Mouse (Mus musculus): ENCODE results near the gene Atn1. TPM values are rescaled to one million over a fixed set of nuclear protein-coding genes. Genes with fewer than 3 reads are reported as not detected.

Gene Atn1
- total and polyA plus RNA-seq, 2 experiments from 2014 or later = 30.4 to 30.7 TPM

- Histone ChIP-seq H3K36me3 (ENCODE audit: insufficient read depth, low read length) (no peaks in the 10 kb centered on the region), H3K9ac (replicated peaks; ENCODE audit: low read length, poor library complexity, severe bottlenecking) (no peak overlapping the region), H3K4me1 (ENCODE audit: insufficient read depth, low read length) (no peaks in the 10 kb centered on the region), H3K4me2 (ENCODE audit: low read depth, low read length, poor library complexity, severe bottlenecking) (no peak overlapping the region), H3K4me3 (ENCODE audit: low read depth, low read length) (no peak overlapping the region), H3K9me3 (ENCODE audit: low read length) (no peaks in the 10 kb centered on the region), H3K27ac (ENCODE audit: low read depth, low read length) (no peak overlapping the region), H3K27me3 (ENCODE audit: insufficient read depth, low read length) (no peaks in the 10 kb centered on the region)
- DNase-seq (ENCODE audit: low spot score) (no peak), ATAC-seq (ENCODE audit: low FRiP score) (no peak)
- TF ChIP-seq CTCF (IDR thresholded peaks at IDR 0.05) = no peak
- 80% methylated on average over 8 of the region's 8 CpGs for WGBS
Observed at GRCm38 (mm10) chr6:124723541-124723940, 32.8 kb downstream of the Atn1 start.

GRCm38 (mm10) chr6:124722876-124723473, 33.3 kb downstream of the Atn1 start:
- WGBS = 80% methylated on average over 6 of the region's 6 CpGs
- TF ChIP-seq CTCF (IDR thresholded peaks at IDR 0.05) = no peak
- H3K9me3 ChIP-seq (ENCODE audit: low read length) = no peaks in the 10 kb centered on the region

GRCm38 (mm10) chr6:124720904-124721303, 35.4 kb downstream of the Atn1 start:
- no peak overlapping the region for H3K4me2 ChIP-seq (ENCODE audit: low read depth, low read length, poor library complexity, severe bottlenecking)
- H3K9ac ChIP-seq (replicated peaks; ENCODE audit: low read length, poor library complexity, severe bottlenecking) = 0 out of 2 replicates have a peak overlapping the region, but pooled peaks have one; percentile 8
- H3K36me3 ChIP-seq (ENCODE audit: insufficient read depth, low read length) = peaks cover 8% of the 10 kb centered on the region
- no peaks in the 10 kb centered on the region for H3K27me3 ChIP-seq (ENCODE audit: insufficient read depth, low read length)
- DNase-seq (ENCODE audit: low spot score) (no peak), ATAC-seq (ENCODE audit: low FRiP score) (no peak)
- no peak for TF ChIP-seq CTCF (IDR thresholded peaks at IDR 0.05)
- 75% methylated on average over 11 of the region's 11 CpGs for WGBS
- H3K27ac ChIP-seq (ENCODE audit: low read depth, low read length) = no peak overlapping the region
- H3K4me1 ChIP-seq (ENCODE audit: insufficient read depth, low read length) = no peaks in the 10 kb centered on the region
- H3K9me3 ChIP-seq (ENCODE audit: low read length) = no peaks in the 10 kb centered on the region
- H3K4me3 ChIP-seq (ENCODE audit: low read depth, low read length) = no peak overlapping the region

More at GRCm38 (mm10) chr6:124722876-124723473, 33.3 kb downstream of the Atn1 start:
- ATAC-seq (ENCODE audit: low FRiP score) = no peak
- H3K36me3 ChIP-seq (ENCODE audit: insufficient read depth, low read length) = no peaks in the 10 kb centered on the region
- DNase-seq (ENCODE audit: low spot score) = no peak
- H3K4me3 ChIP-seq (ENCODE audit: low read depth, low read length) = no peak overlapping the region
- H3K27me3 ChIP-seq (ENCODE audit: insufficient read depth, low read length) = no peaks in the 10 kb centered on the region
- H3K4me1 ChIP-seq (ENCODE audit: insufficient read depth, low read length) = no peaks in the 10 kb centered on the region
- H3K27ac ChIP-seq (ENCODE audit: low read depth, low read length) = no peak overlapping the region
- no peak overlapping the region for H3K9ac ChIP-seq (replicated peaks; ENCODE audit: low read length, poor library complexity, severe bottlenecking)
- no peak overlapping the region for H3K4me2 ChIP-seq (ENCODE audit: low read depth, low read length, poor library complexity, severe bottlenecking)

GRCm38 (mm10) chr6:124719354-124719978, 36.9 kb downstream of the Atn1 start:
- Histone ChIP-seq H3K4me1 (ENCODE audit: insufficient read depth, low read length) (no peaks in the 10 kb centered on the region), H3K27ac (ENCODE audit: low read depth, low read length) (no peak overlapping the region), H3K4me3 (ENCODE audit: low read depth, low read length) (no peak overlapping the region), H3K27me3 (ENCODE audit: insufficient read depth, low read length) (no peaks in the 10 kb centered on the region), H3K9me3 (ENCODE audit: low read length) (no peaks in the 10 kb centered on the region), H3K9ac (replicated peaks; ENCODE audit: low read length, poor library complexity, severe bottlenecking) (no peak overlapping the region), H3K4me2 (ENCODE audit: low read depth, low read length, poor library complexity, severe bottlenecking) (no peak overlapping the region), H3K36me3 (ENCODE audit: insufficient read depth, low read length) (peaks cover 21% of the 10 kb centered on the region)
- no peak for TF ChIP-seq CTCF (IDR thresholded peaks at IDR 0.05)
- no peak for ATAC-seq (ENCODE audit: low FRiP score)
- DNase-seq (ENCODE audit: low spot score) = no peak
- 79% methylated on average over 7 of the region's 7 CpGs for WGBS

- Histone ChIP-seq H3K4me2 (ENCODE audit: low read depth, low read length, poor library complexity, severe bottlenecking) (no peak overlapping the region), H3K4me1 (ENCODE audit: insufficient read depth, low read length) (no peaks in the 10 kb centered on the region), H3K36me3 (ENCODE audit: insufficient read depth, low read length) (peaks cover 21% of the 10 kb centered on the region), H3K4me3 (ENCODE audit: low read depth, low read length) (no peak overlapping the region), H3K9me3 (ENCODE audit: low read length) (no peaks in the 10 kb centered on the region), H3K27me3 (ENCODE audit: insufficient read depth, low read length) (no peaks in the 10 kb centered on the region), H3K27ac (ENCODE audit: low read depth, low read length) (no peak overlapping the region), H3K9ac (replicated peaks; ENCODE audit: low read length, poor library complexity, severe bottlenecking) (no peak overlapping the region)
- no peak for DNase-seq (ENCODE audit: low spot score)
- WGBS = 66% methylated on average over 15 of the region's 16 CpGs
- ATAC-seq (ENCODE audit: low FRiP score) = no peak
- no peak for TF ChIP-seq CTCF (IDR thresholded peaks at IDR 0.05)
Observed at GRCm38 (mm10) chr6:124718703-124719102, 37.6 kb downstream of the Atn1 start.

- Histone ChIP-seq H3K4me2 (ENCODE audit: low read depth, low read length, poor library complexity, severe bottlenecking) (no peak overlapping the region), H3K4me1 (ENCODE audit: insufficient read depth, low read length) (peaks cover 5% of the 10 kb centered on the region; the same call in 1 of the 2 replicates), H3K9me3 (ENCODE audit: low read length) (no peaks in the 10 kb centered on the region), H3K36me3 (ENCODE audit: insufficient read depth, low read length) (peaks cover 21% of the 10 kb centered on the region), H3K27me3 (ENCODE audit: insufficient read depth, low read length) (no peaks in the 10 kb centered on the region), H3K9ac (replicated peaks; ENCODE audit: low read length, poor library complexity, severe bottlenecking) (no peak overlapping the region), H3K4me3 (ENCODE audit: low read depth, low read length) (no peak overlapping the region), H3K27ac (ENCODE audit: low read depth, low read length) (no peak overlapping the region)
- no peak for DNase-seq (ENCODE audit: low spot score)
- ATAC-seq (ENCODE audit: low FRiP score) = no peak
- TF ChIP-seq CTCF (IDR thresholded peaks at IDR 0.05) = no peak
- 82% methylated on average over 13 of the region's 13 CpGs for whole genome bisulfite sequencing
Observed at GRCm38 (mm10) chr6:124717968-124718367, 38.4 kb downstream of the Atn1 start.

All from midbrain, postnatal 0 days (tissue).